Mouse (Mus musculus) cerebellum, adult 2 months (tissue): ENCODE results near the gene Scaf4.

Source experiments
- CTCF ChIP-seq: fragments of 200-500 bp; IDR thresholded peaks from 2 replicates; pipeline ENCODE4 v1.5.1; 2011; ENCODE audit warnings: low read depth, mild to moderate bottlenecking, control low read depth, low read length, moderate library complexity, borderline replicate concordance; ENCODE audit not compliant: insufficient read depth
- POLR2A ChIP-seq: fragments of 200-500 bp; IDR thresholded peaks from 2 replicates; pipeline ENCODE4 v1.6.1; 2011; ENCODE audit warnings: low read length, control low read depth, borderline replicate concordance; ENCODE audit not compliant: insufficient read depth

DNA sequence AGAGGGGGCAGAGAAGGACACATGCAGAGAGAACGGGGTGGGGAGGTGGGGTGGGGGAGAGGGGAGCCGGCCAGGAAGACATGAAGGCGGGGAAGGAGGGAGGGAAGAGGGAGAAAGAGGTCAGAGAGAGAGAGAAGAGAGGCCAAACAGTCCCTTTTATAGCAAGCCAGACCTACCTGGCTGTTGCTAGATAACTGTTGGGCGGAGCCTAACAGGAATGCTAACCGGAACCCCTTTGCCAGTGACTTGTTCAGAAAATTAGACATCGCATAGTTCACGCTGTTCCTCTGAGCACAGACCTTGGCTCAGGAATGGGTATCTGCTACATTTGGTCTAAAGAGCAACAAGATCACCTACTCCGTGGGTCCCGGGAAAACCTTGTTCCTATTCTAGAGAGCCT is 6.7 kb upstream of the Scaf4 start:
- no peak for TF ChIP-seq POLR2A
- no peak for TF ChIP-seq CTCF
